In genomic region chr11:58261826-58262225, GRCm38 (mm10) we compare ENCODE assay signal across 22 mouse cellular contexts. TPM values are rescaled to one million over a fixed set of nuclear protein-coding genes. Genes with fewer than 3 reads are reported as not detected.
DNase-seq lines count a peak whose midpoint lies in the region; TF ChIP-seq lines count a peak whose summit lies in the region.
"Had no signal": no experiment of that assay in that cellular context is flagged by ENCODE, and none has a peak within 500 bp of the region (broad histone marks: within the 10 kb centered on the region; RNA-seq: fewer than 3 reads in every experiment).

No protein-coding gene starts in this region.

- no peaks in the 10 kb centered on the region for H3K79me2 ChIP-seq in heart, adult 2 months (replicated peaks; ENCODE audit: control insufficient read depth, insufficient read depth, low read length)

- H3K36me3 ChIP-seq in heart, adult 2 months (ENCODE audit: control insufficient read depth, insufficient read depth, low read length), result no peaks in the 10 kb centered on the region
- no peaks in the 10 kb centered on the region for H3K36me3 ChIP-seq in heart, embryonic 10.5 days
- H3K36me3 ChIP-seq: G1E had no signal

- no peak for TF ChIP-seq POLR2A in heart, adult 2 months (IDR thresholded peaks at IDR 0.05; ENCODE audit: insufficient read depth, low read depth, low read length)

- no peaks in the 10 kb centered on the region for H3K9me3 ChIP-seq in heart, embryonic 10.5 days
- H3K9me3 ChIP-seq: G1E had no signal

- intact Hi-C loops in heart, adult 2 months (cut with DNase I), result no loop called here

- no peak for TF ChIP-seq CTCF in heart, adult 2 months (IDR thresholded peaks at IDR 0.05)

- H3K27ac ChIP-seq in heart, adult 2 months, result no peak overlapping the region
- H3K27ac ChIP-seq in heart, embryonic 10.5 days, result no peak overlapping the region

- H3K27me3 ChIP-seq in heart, adult 2 months (ENCODE audit: control insufficient read depth, insufficient read depth, low read length), result no peaks in the 10 kb centered on the region; the same call in 1 of the 2 replicates
- no peaks in the 10 kb centered on the region for H3K27me3 ChIP-seq in heart, embryonic 10.5 days (ENCODE audit: insufficient read depth, poor library complexity, severe bottlenecking)
- H3K27me3 ChIP-seq: Patski had no signal

- no peak overlapping the region for H3K9ac ChIP-seq in heart, adult 2 months (ENCODE audit: low read depth, low read length)

- 83% methylated on average over 4 of the region's 4 CpGs for WGBS in heart, adult 2 months
- 81% methylated on average over 4 of the region's 4 CpGs for WGBS in heart, embryonic 10.5 days

- no peak for TF ChIP-seq EP300 in heart, adult 2 months (IDR thresholded peaks at IDR 0.05; ENCODE audit: insufficient read depth, low read depth, low read length)

- no peaks in the 10 kb centered on the region for H3K4me1 ChIP-seq in heart, adult 2 months (ENCODE audit: control insufficient read depth, insufficient read depth, low read length)
- H3K4me1 ChIP-seq in heart, embryonic 10.5 days, result no peaks in the 10 kb centered on the region

- peak; percentile 62 for DNase-seq in heart, adult 11 months
- DNase-seq in heart, adult 2 months, result no peak
- DNase-seq in heart, embryonic 10.5 days (ENCODE audit: low spot score), result peak; percentile 61
- DNase-seq in heart, adult 9 months (ENCODE audit: low spot score in 2 of 2), result no peak
- DNase-seq: adrenal gland, adult 2 months; adrenal gland, adult 8-10 months; adrenal gland, postnatal 10 days; adrenal gland, postnatal 14 days; adrenal gland, postnatal 25 days; adrenal gland, postnatal 36 days; B cell, adult 2 months; cerebellum, adult 11 months; cerebellum, adult 11-12 months; cerebellum, adult 18-20 months had no signal

- no peak overlapping the region for H3K4me3 ChIP-seq in heart, adult 2 months
- no peak overlapping the region for H3K4me3 ChIP-seq in heart, embryonic 10.5 days

RNA-seq across cellular contexts. Expression of gene 4930438A08Rik, which starts 12.8 kb away (rescaled TPM):
- total RNA-seq in heart, adult 2 months (2021), result not detected
- polyA plus RNA-seq in heart, adult 2 months (2012; rRNA removed), result not detected in 2 replicates
- not detected in 2 replicates for polyA plus RNA-seq in heart, embryonic 10.5 days (2016; fragmentation: Nextera tagmentation; extraction: Ambion mirVana)
- total RNA-seq: adrenal gland, adult 18-20 months; adrenal gland, adult 2 months; adrenal gland, adult 8-10 months; adrenal gland, postnatal 14 days; adrenal gland, postnatal 25 days; adrenal gland, postnatal 36 days; CH12.LX; MEL had no signal
- polyA plus RNA-seq: activated CD4-positive, CD25-positive, alpha-beta regulatory T cell, adult 4 months; brain, embryonic 14.5 days; CD4-positive, CD25-positive, alpha-beta regulatory T cell, adult 4 months; G1E; Patski had no signal

RNA-seq across cellular contexts. Expression of gene Zfp692, which starts 45.0 kb away (rescaled TPM):
- 1 to 10 TPM; 3.1 to 4.4 TPM for total RNA-seq in heart, adult 2 months (2021)
- polyA plus RNA-seq in heart, adult 2 months (2012; rRNA removed), result 9.8 and 11.3 TPM in 2 replicates
- 18.5 and 19.2 TPM in 2 replicates for polyA plus RNA-seq in heart, embryonic 10.5 days (2016; fragmentation: Nextera tagmentation; extraction: Ambion mirVana)

Comparison
In these comparisons a context has a peak if more than half of its experiments do, and no peak if none do; other contexts are left out.
1. DNase-seq: peak in heart, adult 11 months (single experiment) and heart, embryonic 10.5 days (single experiment); none in heart, adult 2 months (0 of 2) and heart, adult 9 months (0 of 2).